In the genomic region with DNA sequence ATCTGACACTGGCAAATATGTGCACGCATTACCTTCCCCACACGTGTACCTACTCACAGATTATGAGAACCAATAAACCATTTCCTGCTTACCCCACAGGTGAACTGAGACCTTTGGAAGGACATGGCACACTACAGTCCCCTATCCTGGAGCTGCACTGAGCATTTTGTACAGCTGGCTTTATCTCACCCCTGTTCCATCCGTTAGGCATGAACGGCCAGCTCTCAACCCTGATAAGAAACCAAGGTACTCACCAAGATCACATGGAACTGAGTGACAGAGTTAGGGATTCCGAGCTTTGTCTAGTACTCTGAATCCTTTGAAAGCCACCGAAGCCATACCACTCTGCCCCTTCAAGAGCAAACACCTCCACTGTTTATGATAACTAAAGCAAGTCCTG, we compare ENCODE assay signal across 28 mouse cellular contexts.
"Had no signal": no experiment of that assay in that cellular context is flagged by ENCODE, and none has a peak within 500 bp of the region (broad histone marks: within the 10 kb centered on the region; RNA-seq: fewer than 3 reads in every experiment).

No protein-coding gene starts in this region.

- H3K9me3 ChIP-seq: embryonic facial prominence, embryonic 10.5 days; embryonic facial prominence, embryonic 12.5 days; embryonic facial prominence, embryonic 13.5 days; embryonic facial prominence, embryonic 15.5 days; forebrain, embryonic 10.5 days; forebrain, embryonic 12.5 days; forebrain, embryonic 13.5 days; forebrain, embryonic 15.5 days had no signal

- DNase-seq: cerebellum, adult 2 months; cerebellum, adult 8-10 months; cerebellum, adult 9-10 months; cerebellum, postnatal 10 days; cerebellum, postnatal 14 days; cerebellum, postnatal 25 days; cerebellum, postnatal 36 days; embryo, embryonic 11 days; forebrain, postnatal 0 days; gastrocnemius, adult 2 months; gastrocnemius, postnatal 10 days; gastrocnemius, postnatal 14 days; gastrocnemius, postnatal 25 days; gastrocnemius, postnatal 36 days; heart, adult 11 months; heart, adult 18-20 months; heart, adult 2 months had no signal

- H3K36me3 ChIP-seq: embryonic facial prominence, embryonic 10.5 days; embryonic facial prominence, embryonic 12.5 days; embryonic facial prominence, embryonic 13.5 days; embryonic facial prominence, embryonic 15.5 days; forebrain, embryonic 10.5 days; forebrain, embryonic 12.5 days; forebrain, embryonic 15.5 days had no signal

- H3K27me3 ChIP-seq: embryonic facial prominence, embryonic 13.5 days; embryonic facial prominence, embryonic 15.5 days; forebrain, embryonic 15.5 days had no signal

- ATAC-seq: forebrain, embryonic 13.5 days; forebrain, embryonic 14.5 days; forebrain, embryonic 15.5 days; forebrain, embryonic 16.5 days; forebrain, postnatal 0 days had no signal

- H3K4me3 ChIP-seq: embryonic facial prominence, embryonic 10.5 days; embryonic facial prominence, embryonic 12.5 days; embryonic facial prominence, embryonic 13.5 days; embryonic facial prominence, embryonic 15.5 days; erythroblast, embryonic 14.5 days; forebrain, embryonic 10.5 days; forebrain, embryonic 12.5 days; forebrain, embryonic 13.5 days; forebrain, embryonic 15.5 days; gastrocnemius, adult 2 months; heart, adult 2 months had no signal

- H3K4me1 ChIP-seq: embryonic facial prominence, embryonic 12.5 days had no signal

- H3K9ac ChIP-seq: embryonic facial prominence, embryonic 12.5 days; embryonic facial prominence, embryonic 13.5 days; embryonic facial prominence, embryonic 15.5 days; forebrain, embryonic 12.5 days; forebrain, embryonic 13.5 days; forebrain, embryonic 15.5 days; forebrain, postnatal 0 days had no signal

- H3K4me2 ChIP-seq: embryonic facial prominence, embryonic 12.5 days; embryonic facial prominence, embryonic 13.5 days; embryonic facial prominence, embryonic 15.5 days; forebrain, embryonic 12.5 days; forebrain, embryonic 13.5 days; forebrain, embryonic 15.5 days had no signal

- H3K27ac ChIP-seq: embryonic facial prominence, embryonic 10.5 days; embryonic facial prominence, embryonic 12.5 days; embryonic facial prominence, embryonic 13.5 days; embryonic facial prominence, embryonic 15.5 days; forebrain, embryonic 10.5 days; forebrain, embryonic 12.5 days; forebrain, embryonic 13.5 days; forebrain, embryonic 15.5 days; gastrocnemius, adult 2 months; heart, adult 2 months had no signal
